Mouse (Mus musculus) liver, postnatal 0 days (tissue): ENCODE data around the gene Gns.

Source experiments
- CTCF ChIP-seq: sonication (generic); IDR thresholded peaks from 2 replicates; pipeline ENCODE4 v1.5.1; 2016; ENCODE audit warnings: antibody characterized with exemption, low read depth
- EP300 ChIP-seq: IDR thresholded peaks from 2 replicates; pipeline ENCODE4 v1.6.1; 2016; ENCODE audit warnings: antibody characterized with exemption, low read depth, mild to moderate bottlenecking

GRCm38 (mm10) chr10:121323493-121323892, 41.4 kb upstream of the Gns start:
- TF ChIP-seq CTCF (no peak), EP300 (no peak)
